Mouse (Mus musculus) ES-E14 (cell line): Measurements from ENCODE around the gene Dnah11.

Source experiments
- CHD2 ChIP-seq: IDR thresholded peaks from 2 replicates; pipeline ENCODE4 v1.6.1; 2014; ENCODE audit warnings: mild to moderate bottlenecking, low read depth, low read length, inconsistent platforms
- HCFC1 ChIP-seq: IDR thresholded peaks from 2 replicates; pipeline ENCODE4 v1.6.1; 2012; ENCODE audit warnings: low read length, inconsistent platforms, borderline replicate concordance; ENCODE audit not compliant: insufficient read depth
- ZNF384 ChIP-seq: IDR thresholded peaks from 2 replicates; pipeline ENCODE4 v1.6.1; 2012; ENCODE audit warnings: low read depth, low read length, inconsistent platforms

DNA sequence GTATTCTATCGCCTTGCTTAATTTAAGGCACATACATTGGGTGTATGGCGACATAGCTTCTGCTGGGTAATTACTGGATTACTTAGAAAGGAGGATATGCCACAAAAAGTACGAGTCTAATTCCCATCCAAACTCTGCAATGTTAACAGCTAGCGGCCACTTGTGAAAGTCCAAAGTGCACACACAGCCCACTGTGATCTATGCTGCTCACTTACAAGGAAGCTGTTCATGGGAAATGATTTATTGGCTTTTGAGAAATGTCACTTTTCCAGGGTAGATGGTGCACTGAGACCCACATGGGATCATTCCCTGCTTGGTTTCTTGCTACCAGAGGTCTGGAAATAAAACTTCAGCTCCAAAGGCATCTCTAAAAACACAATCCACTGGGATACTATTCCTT is 269.1 kb downstream of the Dnah11 start:
- TF ChIP-seq CHD2 (no peak), ZNF384 (no peak), HCFC1 (no peak)
